Mouse (Mus musculus) intestine, postnatal 0 days (tissue): ENCODE results near the gene Igf2bp3. TPM values are rescaled to one million over a fixed set of nuclear protein-coding genes. Genes with fewer than 3 reads are reported as not detected.
A peak's percentile ranks its signal among the peaks of the same experiment; 100 is the strongest.
"Not testable (repeated sequence)": the region's sequence is repeated elsewhere in the genome, so short reads cannot be mapped to it uniquely, and the experiment has no call there.

Experiments used
- ATAC-seq: fragments of 200-750 bp; cut with Nextera tagmentation; 2 replicates; pipeline ENCODE4 v1.8.0; 2017; ENCODE audit warnings: mild to moderate bottlenecking, moderate TSS enrichment, moderate library complexity
- H3K27ac ChIP-seq: fragments of 300-500 bp; sonication (generic); 2 replicates; pipeline ENCODE4 v1.5.1; 2014; ENCODE audit warnings: mild to moderate bottlenecking, low read depth, low read length, moderate library complexity
- H3K27me3 ChIP-seq: fragments of 300-500 bp; sonication (generic); replicated peaks from 2 replicates; pipeline ENCODE4 v1.6.1; 2014; ENCODE audit warnings: low read length, mixed read lengths; ENCODE audit not compliant: control insufficient read depth, insufficient read depth
- H3K36me3 ChIP-seq: fragments of 300-500 bp; sonication (generic); 2 replicates; pipeline ENCODE4 v1.6.1; 2014; ENCODE audit warnings: mild to moderate bottlenecking, moderate library complexity; ENCODE audit not compliant: control insufficient read depth, insufficient read depth
- H3K4me1 ChIP-seq: fragments of 300-500 bp; sonication (generic); replicated peaks from 2 replicates; pipeline ENCODE4 v1.6.1; 2014; ENCODE audit warnings: antibody characterized with exemption, low read length, mixed read lengths; ENCODE audit not compliant: control insufficient read depth, insufficient read depth
- H3K4me2 ChIP-seq: fragments of 300-500 bp; sonication (generic); replicated peaks from 2 replicates; pipeline ENCODE4 v1.6.1; 2014; ENCODE audit warnings: low read depth, mild to moderate bottlenecking, moderate library complexity
- H3K4me3 ChIP-seq: fragments of 300-500 bp; sonication (generic); 2 replicates; pipeline ENCODE4 v1.5.1; 2014; ENCODE audit warnings: low read depth, low read length
- H3K9ac ChIP-seq: fragments of 300-500 bp; sonication (generic); 2 replicates; pipeline ENCODE4 v1.6.1; 2014; ENCODE audit warnings: mild to moderate bottlenecking, low read depth, low read length
- H3K9me3 ChIP-seq: fragments of 300-500 bp; sonication (generic); 2 replicates; pipeline ENCODE4 v1.6.1; 2016; ENCODE audit warnings: mixed run types; ENCODE audit not compliant: control insufficient read depth
- CTCF ChIP-seq: sonication (generic); IDR thresholded peaks from 2 replicates; pipeline ENCODE4 v1.5.1; 2016; ENCODE audit warnings: low read depth, mild to moderate bottlenecking, control low read depth, antibody characterized with exemption, moderate library complexity
- WGBS: fragments of 180-500 bp; shearing (Covaris S2); extraction: QIAGEN DNeasy Blood & Tissue Kit; methylation state at CpG from one replicate; pipeline ENCODE4 v1.1.7; 2014; 5-methylcytosine and 5-hydroxymethylcytosine counted together
- polyA plus RNA-seq: library from polyadenylated mRNA; unstranded; fragments of >200 nt; fragmentation: Nextera tagmentation; extraction: Ambion mirVana; gene quantifications from 2 replicates; pipeline ENCODE4 v1.2.1, GENCODE M21; 2015

The Igf2bp3 gene
- 54.7 and 56.3 TPM in 2 replicates for polyA plus RNA-seq

DNA sequence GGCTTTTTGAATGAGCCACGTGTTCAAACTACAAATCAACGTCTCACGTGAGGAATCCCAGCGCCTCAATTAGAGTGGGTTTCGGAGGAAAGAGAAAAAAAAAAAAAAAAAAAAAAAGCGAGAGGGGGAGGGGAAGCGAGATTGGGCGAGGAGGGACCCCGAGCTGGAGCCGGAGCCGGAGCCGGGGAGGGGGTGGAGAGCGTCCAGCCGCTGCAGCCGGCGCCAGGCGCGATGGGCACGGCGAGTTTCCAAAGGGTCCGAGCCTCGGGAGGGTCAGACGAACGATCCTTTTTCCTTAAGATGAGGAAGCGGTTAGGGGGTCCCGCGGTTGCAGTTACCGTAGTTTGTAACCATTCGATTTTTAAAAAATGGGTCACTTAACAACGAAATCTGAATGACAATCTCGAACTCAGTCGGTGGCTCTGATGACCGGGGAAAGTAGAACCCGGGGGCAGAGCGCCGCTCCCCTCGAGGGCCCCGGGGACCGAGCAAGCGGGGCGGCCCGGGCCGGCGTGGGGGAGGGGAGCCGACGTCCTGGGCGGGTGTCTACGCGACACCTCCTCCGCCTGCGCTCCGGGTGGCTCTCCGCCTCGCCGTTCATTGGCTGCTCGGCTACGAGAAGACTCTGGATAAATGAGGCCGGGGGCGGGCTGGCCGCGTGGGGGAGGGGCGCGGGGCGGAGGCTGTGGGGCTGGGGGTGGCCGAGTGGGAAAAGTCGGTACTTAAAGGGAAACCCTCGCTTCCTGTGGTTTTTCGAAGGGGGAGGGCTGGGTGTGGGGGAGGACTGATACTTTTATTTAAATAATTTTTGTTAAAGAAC lies at the start of gene Igf2bp3:
Igf2bp3 (minus strand) TSS at position 30 of the 820 bp plus-strand sequence.
- H3K4me2 ChIP-seq = peak within 1 kb of the TSS; percentile 86
- WGBS = 2% methylated on average over 67 of the region's 68 CpGs

DNA sequence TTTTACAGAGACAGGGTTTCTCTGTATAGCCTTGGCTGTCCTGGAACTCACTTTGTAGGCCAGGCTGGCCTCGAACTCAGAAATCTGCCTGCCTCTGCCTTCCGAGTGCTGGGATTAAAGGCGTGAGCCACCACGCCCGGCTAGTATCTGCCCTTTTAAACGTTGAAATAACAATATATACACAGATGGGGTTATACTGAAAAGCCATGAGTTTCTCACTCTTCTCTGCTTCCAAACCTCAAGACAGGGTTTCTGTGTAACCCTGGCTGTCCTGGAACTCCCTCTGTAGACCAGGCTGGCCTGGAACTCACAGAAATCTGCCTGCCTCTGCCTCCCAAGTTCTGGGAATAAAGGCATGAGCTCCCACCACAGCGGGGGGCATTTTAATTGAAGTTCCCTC lies 49.7 kb upstream of the Igf2bp3 start:
- H3K27me3 ChIP-seq, H3K36me3 ChIP-seq, H3K4me1 ChIP-seq, H3K9me3 ChIP-seq, ATAC-seq, H3K27ac ChIP-seq, H3K4me3 ChIP-seq, H3K9ac ChIP-seq: not testable (repeated sequence)
- peak overlapping the region; percentile 68 for H3K4me2 ChIP-seq
- WGBS = 78% methylated on average over 7 of the region's 7 CpGs

More for the DNA sequence above, at the start of gene Igf2bp3:
- Histone ChIP-seq H3K9me3 (no peaks in the 10 kb centered on the region), H3K9ac (peak within 1 kb of the TSS; percentile 94), H3K4me1 (0 out of 2 replicates have a peak, but pooled peaks cover 4% of the 10 kb centered on the region), H3K36me3 (no peaks in the 10 kb centered on the region), H3K4me3 (peak within 1 kb of the TSS; percentile 85), H3K27me3 (no peaks in the 10 kb centered on the region), H3K27ac (peak within 1 kb of the TSS; percentile 95)
- TF ChIP-seq CTCF = no peak
- peak; percentile 82 for ATAC-seq

DNA sequence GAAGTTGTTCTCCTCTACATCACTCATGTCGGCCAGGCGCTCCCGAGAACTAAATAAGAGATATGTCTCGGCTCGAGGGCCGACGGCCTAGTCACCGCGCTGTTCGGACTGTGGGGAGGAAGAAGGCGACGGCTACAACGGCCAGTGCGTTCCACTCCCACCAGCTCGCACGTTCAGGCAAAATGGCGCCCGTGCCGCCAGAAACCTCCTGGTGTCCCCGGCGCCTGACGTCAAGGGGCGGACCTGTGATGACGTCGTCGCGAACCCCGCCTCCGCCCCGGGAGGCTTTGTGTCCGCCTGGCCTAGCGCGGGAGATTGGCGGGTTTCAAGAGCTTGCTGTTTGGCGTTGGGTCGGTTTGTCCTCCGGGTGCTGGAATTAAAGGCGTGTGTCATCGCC lies 49.1 kb upstream of the Igf2bp3 start, which contains the start of gene Tra2a:
Tra2a (minus strand) TSS at position 187 of the 397 bp plus-strand sequence.
- H3K36me3 ChIP-seq = no peaks in the 10 kb centered on the region
- no peaks in the 10 kb centered on the region for H3K27me3 ChIP-seq
- H3K27ac ChIP-seq = peak within 1 kb of the TSS; percentile 97
- 0 out of 2 replicates have a peak, but pooled peaks have one; percentile 1 for TF ChIP-seq CTCF
- WGBS = under 1% methylated on average over 39 of the region's 39 CpGs
- peak within 1 kb of the TSS; percentile 96 for H3K9ac ChIP-seq
- no peaks in the 10 kb centered on the region for H3K9me3 ChIP-seq
- peak within 1 kb of the TSS; percentile 68 for H3K4me2 ChIP-seq
- H3K4me1 ChIP-seq = no peaks in the 10 kb centered on the region
- peak; percentile 88 for ATAC-seq
- H3K4me3 ChIP-seq = peak within 1 kb of the TSS; percentile 100

- peak overlapping the region; percentile 68 for H3K4me2 ChIP-seq
- peak overlapping the region; percentile 96 for H3K9ac ChIP-seq
- H3K4me3 ChIP-seq = peak overlapping the region; percentile 100
- WGBS = under 1% methylated on average over 69 of the region's 71 CpGs
- no peaks in the 10 kb centered on the region for H3K27me3 ChIP-seq
- ATAC-seq = peak; percentile 69
- H3K36me3 ChIP-seq = no peaks in the 10 kb centered on the region
- peak overlapping the region; percentile 97 for H3K27ac ChIP-seq
- no peak for TF ChIP-seq CTCF
- no peaks in the 10 kb centered on the region for H3K9me3 ChIP-seq
- no peaks in the 10 kb centered on the region for H3K4me1 ChIP-seq
These were observed 48.5 kb upstream of the Igf2bp3 start for GRCm38 (mm10) chr6:49263081-49263846.

- Histone ChIP-seq H3K27me3 (no peaks in the 10 kb centered on the region), H3K4me3 (peak overlapping the region; percentile 100), H3K27ac (no peak overlapping the region), H3K9ac (peak overlapping the region; percentile 96), H3K4me1 (no peaks in the 10 kb centered on the region), H3K36me3 (no peaks in the 10 kb centered on the region), H3K9me3 (no peaks in the 10 kb centered on the region), H3K4me2 (peak overlapping the region; percentile 68)
- WGBS = under 1% methylated on average over 9 of the region's 9 CpGs
- ATAC-seq = no peak
- TF ChIP-seq CTCF = no peak
These were observed 47.7 kb upstream of the Igf2bp3 start for GRCm38 (mm10) chr6:49262421-49262820.

DNA sequence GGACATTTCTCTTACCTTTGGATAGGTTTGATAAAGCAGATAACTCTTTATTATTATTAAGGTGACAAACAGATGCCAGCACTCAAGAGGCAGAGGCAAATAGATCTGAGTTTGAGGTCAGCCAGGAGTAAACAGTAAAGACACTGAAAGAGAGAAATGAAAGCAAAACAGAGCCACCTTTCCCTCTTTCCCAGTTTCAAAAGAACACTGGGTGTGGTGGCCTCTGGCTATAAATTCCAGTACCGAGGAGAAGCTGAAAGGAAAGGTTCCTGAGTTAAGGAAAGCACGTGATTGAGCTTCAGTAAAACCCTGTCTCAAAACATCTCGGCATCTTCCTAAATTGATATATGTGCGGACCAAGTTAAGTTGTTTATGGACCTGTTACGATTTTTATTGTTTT lies 45.0 kb upstream of the Igf2bp3 start:
- TF ChIP-seq CTCF = no peak
- no peak overlapping the region for H3K9ac ChIP-seq
- H3K4me1 ChIP-seq = no peaks in the 10 kb centered on the region
- no peaks in the 10 kb centered on the region for H3K9me3 ChIP-seq
- H3K4me3 ChIP-seq = no peak overlapping the region
- H3K27ac ChIP-seq = peak overlapping the region; percentile 4; the same call in 1 of the 2 replicates
- no peak for ATAC-seq
- no peaks in the 10 kb centered on the region for H3K36me3 ChIP-seq
- no peaks in the 10 kb centered on the region for H3K27me3 ChIP-seq
- 24% methylated on average over 5 of the region's 5 CpGs for WGBS
- peak overlapping the region; percentile 4 for H3K4me2 ChIP-seq
